Mouse (Mus musculus) embryonic facial prominence, embryonic 11.5 days (tissue): ENCODE data around the gene Slc27a1. TPM values are rescaled to one million over a fixed set of nuclear protein-coding genes. Genes with fewer than 3 reads are reported as not detected.

Experiments
- ATAC-seq: fragments of 200-750 bp; cut with Nextera tagmentation; replicated peaks from 2 replicates; pipeline ENCODE4 v1.8.0; 2017; ENCODE audit warnings: low read depth; ENCODE audit not compliant: insufficient number of reproducible peaks, low FRiP score, low TSS enrichment
- DNase-seq: peaks from one replicate; pipeline ENCODE4 v3.0.0-alpha.2; 2015; ENCODE audit warnings: low spot score
- H3K27ac ChIP-seq: fragments of 300-500 bp; sonication (generic); replicated peaks from 2 replicates; pipeline ENCODE4 v1.5.1; 2014; ENCODE audit warnings: mild to moderate bottlenecking, low read depth, low read length, control low read depth
- H3K27me3 ChIP-seq: fragments of 300-500 bp; sonication (generic); 2 replicates; pipeline ENCODE4 v1.6.1; 2014; ENCODE audit warnings: mild to moderate bottlenecking, low read length, moderate library complexity, mixed read lengths; ENCODE audit not compliant: control insufficient read depth, insufficient read depth
- H3K36me3 ChIP-seq: fragments of 300-500 bp; sonication (generic); replicated peaks from 2 replicates; pipeline ENCODE4 v1.6.1; 2014; ENCODE audit warnings: low read depth, mild to moderate bottlenecking, low read length, moderate library complexity, mixed read lengths; ENCODE audit not compliant: control insufficient read depth, insufficient read depth
- H3K4me1 ChIP-seq: fragments of 300-500 bp; sonication (generic); 2 replicates; pipeline ENCODE4 v1.6.1; 2014; ENCODE audit warnings: low read length, mixed read lengths; ENCODE audit not compliant: control insufficient read depth, insufficient read depth
- H3K4me2 ChIP-seq: fragments of 300-500 bp; sonication (generic); 2 replicates; pipeline ENCODE4 v1.6.1; 2014; ENCODE audit warnings: low read depth, mild to moderate bottlenecking, control low read depth, low read length, moderate library complexity
- H3K4me3 ChIP-seq: fragments of 300-500 bp; sonication (generic); 2 replicates; pipeline ENCODE4 v1.5.1; 2014; ENCODE audit warnings: low read depth, low read length, control low read depth
- H3K9ac ChIP-seq: fragments of 300-500 bp; sonication (generic); replicated peaks from 2 replicates; pipeline ENCODE4 v1.6.1; 2014; ENCODE audit warnings: mild to moderate bottlenecking, control low read depth, low read length
- H3K9me3 ChIP-seq: fragments of 300-500 bp; sonication (generic); replicated peaks from 2 replicates; pipeline ENCODE4 v1.6.1; 2016; ENCODE audit warnings: mild to moderate bottlenecking, low read length, inconsistent platforms, mixed read lengths; ENCODE audit not compliant: control insufficient read depth
- WGBS: fragments of 180-500 bp; shearing (Covaris S2); extraction: QIAGEN DNeasy Blood & Tissue Kit; methylation state at CpG from one replicate; pipeline ENCODE4 v1.1.7; 2014; 5-methylcytosine and 5-hydroxymethylcytosine counted together
- polyA plus RNA-seq: library from polyadenylated mRNA; unstranded; fragments of >200 nt; fragmentation: Nextera tagmentation; extraction: Ambion mirVana; gene quantifications from 2 replicates; pipeline ENCODE4 v1.2.1, GENCODE M21; 2014

The Slc27a1 gene
- polyA plus RNA-seq, 1 experiment from 2014 or later = 11.2 TPM

DNA sequence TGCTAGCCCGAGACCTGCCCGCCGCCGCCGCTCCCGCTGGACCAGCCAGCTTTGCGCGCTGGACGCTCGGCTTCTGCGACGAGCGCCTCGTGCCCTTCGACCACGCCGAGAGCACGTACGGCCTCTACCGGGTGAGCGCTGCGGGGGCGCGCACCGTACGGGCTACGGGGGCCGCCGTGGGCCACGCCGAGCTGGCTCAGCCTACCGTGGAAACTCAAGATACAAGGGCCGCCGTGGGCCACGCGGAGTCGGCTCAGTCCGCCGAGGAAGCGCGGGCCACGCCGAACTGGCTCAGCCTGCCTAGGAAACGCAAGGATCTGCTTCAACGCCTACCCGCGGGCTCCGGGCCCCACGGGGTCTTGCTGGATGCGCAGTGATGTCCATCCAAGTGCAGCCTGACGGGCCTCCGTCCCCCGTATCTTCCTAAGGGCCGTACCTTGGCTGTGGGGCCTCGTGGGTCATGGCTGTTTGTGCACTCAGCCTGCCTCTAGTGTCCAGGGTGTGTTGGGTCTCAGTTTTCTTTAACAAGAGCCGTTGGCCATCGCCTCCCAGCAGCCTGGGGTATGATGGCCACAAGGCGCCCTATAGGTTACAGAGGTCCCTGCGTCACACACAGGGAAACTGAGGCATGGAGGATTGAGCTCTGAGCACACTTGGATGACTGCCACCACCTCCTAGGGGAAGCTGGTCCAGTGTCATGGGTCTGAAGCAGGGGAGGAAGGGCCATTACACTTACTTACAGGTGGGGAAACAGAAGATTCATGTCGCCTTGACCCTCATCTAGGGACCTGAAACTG is 23.9 kb downstream of the Slc27a1 start:
- H3K27ac ChIP-seq = peak overlapping the region; percentile 94
- H3K4me1 ChIP-seq = peaks cover 3% of the 10 kb centered on the region; the same call in 1 of the 2 replicates
- H3K9me3 ChIP-seq = no peaks in the 10 kb centered on the region
- peak overlapping the region; percentile 78 for H3K4me2 ChIP-seq
- WGBS = 5% methylated on average over 60 of the region's 60 CpGs
- peak; percentile 49; the same call in 1 of the 2 replicates for ATAC-seq
- no peaks in the 10 kb centered on the region for H3K36me3 ChIP-seq
- H3K27me3 ChIP-seq = no peaks in the 10 kb centered on the region
- peak; percentile 59 for DNase-seq
- peak overlapping the region; percentile 84 for H3K4me3 ChIP-seq
- H3K9ac ChIP-seq = peak overlapping the region; percentile 94

- Histone ChIP-seq H3K9ac (no peak overlapping the region), H3K4me2 (no peak overlapping the region), H3K4me1 (peaks cover 3% of the 10 kb centered on the region; the same call in 1 of the 2 replicates), H3K27ac (no peak overlapping the region), H3K27me3 (no peaks in the 10 kb centered on the region), H3K4me3 (no peak overlapping the region; the same call in 1 of the 2 replicates), H3K36me3 (no peaks in the 10 kb centered on the region), H3K9me3 (no peaks in the 10 kb centered on the region)
- ATAC-seq (no peak), DNase-seq (no peak)
- 91% methylated on average over 8 of the region's 8 CpGs for WGBS
These were observed 25.1 kb downstream of the Slc27a1 start for GRCm38 (mm10) chr8:71593556-71594323.

DNA sequence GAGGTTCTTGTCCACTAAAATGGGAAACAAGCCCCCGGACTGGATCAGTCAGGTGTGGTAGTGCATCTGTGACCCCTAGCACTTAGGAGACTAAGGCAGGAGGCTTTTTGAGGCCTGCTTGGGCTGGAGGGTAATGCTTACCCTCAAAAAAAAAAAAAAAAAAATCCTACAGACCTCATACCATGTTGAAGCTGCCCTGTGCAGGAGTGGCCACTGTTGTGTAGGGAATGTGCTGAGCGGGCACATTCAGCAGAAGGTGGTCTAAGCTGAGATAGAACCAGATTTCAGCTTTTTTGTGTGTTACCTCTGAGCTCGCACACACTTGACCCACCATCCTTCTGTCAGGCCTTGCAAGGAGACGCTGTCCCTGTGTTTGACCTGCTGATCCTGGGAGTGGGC is 25.6 kb downstream of the Slc27a1 start:
- 85% methylated on average over 4 of the region's 4 CpGs for WGBS
- ATAC-seq (no peak), DNase-seq (no peak)
- H3K4me3 ChIP-seq = no peak overlapping the region; the same call in 1 of the 2 replicates
- no peak overlapping the region for H3K27ac ChIP-seq
- no peak overlapping the region; the same call in 1 of the 2 replicates for H3K9ac ChIP-seq
- no peaks in the 10 kb centered on the region for H3K36me3 ChIP-seq
- H3K27me3 ChIP-seq = no peaks in the 10 kb centered on the region
- H3K4me1 ChIP-seq = peaks cover 3% of the 10 kb centered on the region; the same call in 1 of the 2 replicates
- no peaks in the 10 kb centered on the region for H3K9me3 ChIP-seq
- no peak overlapping the region for H3K4me2 ChIP-seq

- no peak overlapping the region for H3K9ac ChIP-seq
- H3K27me3 ChIP-seq = no peaks in the 10 kb centered on the region
- H3K4me2 ChIP-seq = no peak overlapping the region
- H3K4me1 ChIP-seq = peaks cover 3% of the 10 kb centered on the region; the same call in 1 of the 2 replicates
- no peaks in the 10 kb centered on the region for H3K36me3 ChIP-seq
- 10% methylated on average over 27 of the region's 27 CpGs for WGBS
- no peak overlapping the region for H3K27ac ChIP-seq
- DNase-seq (peak; percentile 84), ATAC-seq (0 out of 2 replicates have a peak, but pooled peaks have one; percentile 18)
- no peak overlapping the region for H3K4me3 ChIP-seq
- no peaks in the 10 kb centered on the region for H3K9me3 ChIP-seq
These were observed 27.2 kb downstream of the Slc27a1 start for GRCm38 (mm10) chr8:71595862-71596261.

- Histone ChIP-seq H3K9me3 (no peaks in the 10 kb centered on the region), H3K4me2 (no peak overlapping the region), H3K4me1 (peaks cover 3% of the 10 kb centered on the region; the same call in 1 of the 2 replicates), H3K4me3 (no peak overlapping the region), H3K27me3 (peaks cover under 1% of the 10 kb centered on the region; the same call in 1 of the 2 replicates), H3K36me3 (no peaks in the 10 kb centered on the region), H3K9ac (no peak overlapping the region), H3K27ac (no peak overlapping the region)
- ATAC-seq (no peak), DNase-seq (no peak)
- WGBS = 54% methylated on average over 6 of the region's 6 CpGs
These were observed 27.7 kb downstream of the Slc27a1 start for GRCm38 (mm10) chr8:71596384-71596783.

- Histone ChIP-seq H3K4me3 (no peak overlapping the region), H3K27ac (no peak overlapping the region), H3K9me3 (no peaks in the 10 kb centered on the region), H3K4me1 (peaks cover 3% of the 10 kb centered on the region; the same call in 1 of the 2 replicates), H3K27me3 (peaks cover 5% of the 10 kb centered on the region), H3K4me2 (no peak overlapping the region), H3K9ac (no peak overlapping the region), H3K36me3 (no peaks in the 10 kb centered on the region)
- DNase-seq (no peak), ATAC-seq (no peak)
- 85% methylated on average over 4 of the region's 4 CpGs for WGBS
These were observed 28.1 kb downstream of the Slc27a1 start for GRCm38 (mm10) chr8:71596798-71597197.

GRCm38 (mm10) chr8:71597451-71597850 is 28.8 kb downstream of the Slc27a1 start, which contains the start of gene Fam129c:
TSS of gene Fam129c (plus strand) at chr8:71597648.
- Histone ChIP-seq H3K9me3 (no peaks in the 10 kb centered on the region), H3K4me2 (no peak within 1 kb of the TSS), H3K36me3 (no peaks in the 10 kb centered on the region), H3K9ac (no peak within 1 kb of the TSS), H3K4me3 (no peak within 1 kb of the TSS), H3K27ac (no peak within 1 kb of the TSS), H3K4me1 (peaks cover 4% of the 10 kb centered on the region), H3K27me3 (peaks cover 11% of the 10 kb centered on the region)
- WGBS = 70% methylated on average over 3 of the region's 3 CpGs
- no peak for ATAC-seq
- no peak for DNase-seq
